Mouse (Mus musculus) embryonic facial prominence, embryonic 10.5 days (tissue): ENCODE data around the gene Asxl2. TPM values are rescaled to one million over a fixed set of nuclear protein-coding genes. Genes with fewer than 3 reads are reported as not detected.
"Not testable (repeated sequence)": the region's sequence is repeated elsewhere in the genome, so short reads cannot be mapped to it uniquely, and the experiment has no call there.

Experiments used
- DNase-seq: peaks from one replicate; pipeline ENCODE4 v3.0.0-alpha.2; 2017; ENCODE audit warnings: low spot score
- H3K27ac ChIP-seq: fragments of 300-500 bp; sonication (generic); replicated peaks from 2 replicates; pipeline ENCODE4 v1.5.1; 2016; ENCODE audit warnings: mild to moderate bottlenecking
- H3K27me3 ChIP-seq: fragments of 300-500 bp; sonication (generic); replicated peaks from 2 replicates; pipeline ENCODE4 v1.6.1; 2016; ENCODE audit warnings: low read depth, mild to moderate bottlenecking; ENCODE audit not compliant: poor library complexity, severe bottlenecking
- H3K36me3 ChIP-seq: fragments of 300-500 bp; sonication (generic); replicated peaks from 2 replicates; pipeline ENCODE4 v1.6.1; 2016; ENCODE audit warnings: mild to moderate bottlenecking, moderate library complexity
- H3K4me1 ChIP-seq: fragments of 300-500 bp; sonication (generic); 2 replicates; pipeline ENCODE4 v1.6.1; 2016
- H3K4me3 ChIP-seq: fragments of 300-500 bp; sonication (generic); 2 replicates; pipeline ENCODE4 v1.5.1; 2016; ENCODE audit warnings: mild to moderate bottlenecking, moderate library complexity
- H3K9me3 ChIP-seq: fragments of 300-500 bp; sonication (generic); 2 replicates; pipeline ENCODE4 v1.6.1; 2016; ENCODE audit warnings: mild to moderate bottlenecking
- WGBS: fragments of 180-500 bp; shearing (Covaris S2); methylation state at CpG from one replicate; pipeline ENCODE4 v1.1.7; 2016; 5-methylcytosine and 5-hydroxymethylcytosine counted together
- polyA plus RNA-seq: library from polyadenylated mRNA; unstranded; fragments of >200 nt; fragmentation: Nextera tagmentation; extraction: Ambion mirVana; gene quantifications from 2 replicates; pipeline ENCODE4 v1.2.1, GENCODE M21; 2016

Asxl2 gene
- polyA plus RNA-seq, 1 experiment from 2014 or later: 17.9 TPM

GRCm38 (mm10) chr12:3430443-3430753, 3.7 kb downstream of the Asxl2 start:
- Histone ChIP-seq H3K4me1 (peaks cover 9% of the 10 kb centered on the region), H3K4me3 (no peak overlapping the region), H3K36me3 (peaks cover 25% of the 10 kb centered on the region), H3K27ac (no peak overlapping the region), H3K27me3 (no peaks in the 10 kb centered on the region), H3K9me3 (no peaks in the 10 kb centered on the region)
- no peak for DNase-seq

GRCm38 (mm10) chr12:3430985-3431384, 4.3 kb downstream of the Asxl2 start:
- no peak overlapping the region for H3K27ac ChIP-seq
- peaks cover 5% of the 10 kb centered on the region; the same call in 1 of the 2 replicates for H3K4me1 ChIP-seq
- DNase-seq: no peak
- no peaks in the 10 kb centered on the region for H3K27me3 ChIP-seq
- H3K9me3 ChIP-seq: no peaks in the 10 kb centered on the region
- peaks cover 25% of the 10 kb centered on the region for H3K36me3 ChIP-seq
- H3K4me3 ChIP-seq: no peak overlapping the region

- H3K9me3 ChIP-seq: no peaks in the 10 kb centered on the region
- H3K36me3 ChIP-seq: peaks cover 36% of the 10 kb centered on the region
- WGBS: 79% methylated on average over 1 of the region's 1 CpGs
- H3K27me3 ChIP-seq: no peaks in the 10 kb centered on the region
- H3K27ac ChIP-seq: no peak overlapping the region
- H3K4me1 ChIP-seq: no peaks in the 10 kb centered on the region
- no peak overlapping the region for H3K4me3 ChIP-seq
- DNase-seq: no peak
Measured at GRCm38 (mm10) chr12:3433736-3434135, 7.1 kb downstream of the Asxl2 start.

- Histone ChIP-seq H3K4me1 (no peaks in the 10 kb centered on the region), H3K4me3 (no peak overlapping the region), H3K27me3 (no peaks in the 10 kb centered on the region), H3K27ac (no peak overlapping the region), H3K36me3 (peaks cover 36% of the 10 kb centered on the region), H3K9me3 (no peaks in the 10 kb centered on the region)
- no peak for DNase-seq
- WGBS: 90% methylated on average over 5 of the region's 5 CpGs
Measured at GRCm38 (mm10) chr12:3436446-3436845, 9.8 kb downstream of the Asxl2 start.

- 92% methylated on average over 1 of the region's 1 CpGs for WGBS
- Histone ChIP-seq H3K4me1 (no peaks in the 10 kb centered on the region), H3K27ac (no peak overlapping the region), H3K9me3 (no peaks in the 10 kb centered on the region), H3K36me3 (peaks cover 32% of the 10 kb centered on the region), H3K4me3 (no peak overlapping the region), H3K27me3 (no peaks in the 10 kb centered on the region)
- DNase-seq: no peak
Measured at GRCm38 (mm10) chr12:3437815-3438214, 11.2 kb downstream of the Asxl2 start.

- H3K4me3 ChIP-seq: no peak overlapping the region
- H3K27me3 ChIP-seq: no peaks in the 10 kb centered on the region
- no peaks in the 10 kb centered on the region for H3K4me1 ChIP-seq
- H3K36me3 ChIP-seq: peaks cover 31% of the 10 kb centered on the region
- no peak for DNase-seq
- WGBS: 91% methylated on average over 2 of the region's 2 CpGs
- H3K27ac ChIP-seq: no peak overlapping the region
- H3K9me3 ChIP-seq: no peaks in the 10 kb centered on the region
Measured at GRCm38 (mm10) chr12:3440916-3441315, 14.3 kb downstream of the Asxl2 start.

- Histone ChIP-seq H3K9me3 (no peaks in the 10 kb centered on the region), H3K27ac (no peak overlapping the region), H3K4me3 (no peak overlapping the region), H3K27me3 (no peaks in the 10 kb centered on the region), H3K36me3 (peaks cover 31% of the 10 kb centered on the region), H3K4me1 (no peaks in the 10 kb centered on the region)
- 90% methylated on average over 5 of the region's 5 CpGs for WGBS
- no peak for DNase-seq
Measured at GRCm38 (mm10) chr12:3441361-3441760, 14.7 kb downstream of the Asxl2 start.

- DNase-seq: no peak
- Histone ChIP-seq H3K27ac (no peak overlapping the region), H3K36me3 (peaks cover 54% of the 10 kb centered on the region), H3K9me3 (no peaks in the 10 kb centered on the region), H3K4me3 (no peak overlapping the region), H3K27me3 (no peaks in the 10 kb centered on the region), H3K4me1 (no peaks in the 10 kb centered on the region)
- 93% methylated on average over 3 of the region's 3 CpGs for WGBS
Measured at GRCm38 (mm10) chr12:3453554-3453953, 26.9 kb downstream of the Asxl2 start.

- WGBS: 91% methylated on average over 3 of the region's 3 CpGs
- H3K27ac ChIP-seq: no peak overlapping the region
- peaks cover 59% of the 10 kb centered on the region for H3K36me3 ChIP-seq
- DNase-seq: no peak
- H3K9me3 ChIP-seq: no peaks in the 10 kb centered on the region
- no peaks in the 10 kb centered on the region for H3K27me3 ChIP-seq
- no peak overlapping the region for H3K4me3 ChIP-seq
- H3K4me1 ChIP-seq: no peaks in the 10 kb centered on the region
Measured at GRCm38 (mm10) chr12:3463087-3463486, 36.4 kb downstream of the Asxl2 start.

GRCm38 (mm10) chr12:3499662-3500061, 73.0 kb downstream of the Asxl2 start:
- H3K36me3 ChIP-seq: peaks cover 82% of the 10 kb centered on the region
- WGBS: 93% methylated on average over 4 of the region's 4 CpGs

GRCm38 (mm10) chr12:3500071-3500470, 73.4 kb downstream of the Asxl2 start:
- Histone ChIP-seq H3K4me1 (no peaks in the 10 kb centered on the region), H3K27me3 (no peaks in the 10 kb centered on the region), H3K27ac (no peak overlapping the region), H3K4me3 (no peak overlapping the region), H3K9me3 (no peaks in the 10 kb centered on the region), H3K36me3 (peaks cover 78% of the 10 kb centered on the region)
- DNase-seq: no peak
- 89% methylated on average over 6 of the region's 6 CpGs for WGBS

More at GRCm38 (mm10) chr12:3499662-3500061, 73.0 kb downstream of the Asxl2 start:
- no peaks in the 10 kb centered on the region for H3K9me3 ChIP-seq
- no peak overlapping the region for H3K4me3 ChIP-seq
- no peaks in the 10 kb centered on the region for H3K4me1 ChIP-seq
- no peaks in the 10 kb centered on the region for H3K27me3 ChIP-seq
- DNase-seq: no peak
- no peak overlapping the region for H3K27ac ChIP-seq

GRCm38 (mm10) chr12:3518665-3519297, 92.1 kb downstream of the Asxl2 start:
- no peaks in the 10 kb centered on the region for H3K9me3 ChIP-seq
- no peak overlapping the region for H3K27ac ChIP-seq
- H3K36me3 ChIP-seq: no peaks in the 10 kb centered on the region
- 61% methylated on average over 4 of the region's 4 CpGs for WGBS
- no peak overlapping the region for H3K4me3 ChIP-seq
- H3K27me3 ChIP-seq: no peaks in the 10 kb centered on the region
- H3K4me1 ChIP-seq: peaks cover 4% of the 10 kb centered on the region; the same call in 1 of the 2 replicates
- DNase-seq: no peak

- not testable (repeated sequence) for H3K36me3 ChIP-seq, H3K9me3 ChIP-seq, H3K27ac ChIP-seq, H3K4me3 ChIP-seq, H3K4me1 ChIP-seq, H3K27me3 ChIP-seq, DNase-seq
- WGBS: 90% methylated on average over 8 of the region's 8 CpGs
Measured at GRCm38 (mm10) chr12:3521806-3522205, 95.1 kb downstream of the Asxl2 start.

- DNase-seq: no peak
- Histone ChIP-seq H3K9me3 (0 out of 2 replicates have a peak, but pooled peaks cover 3% of the 10 kb centered on the region), H3K4me3 (no peak overlapping the region), H3K27me3 (no peaks in the 10 kb centered on the region), H3K4me1 (no peaks in the 10 kb centered on the region), H3K36me3 (no peaks in the 10 kb centered on the region), H3K27ac (no peak overlapping the region)
- 92% methylated on average over 5 of the region's 5 CpGs for WGBS
Measured at GRCm38 (mm10) chr12:3525536-3525935, 98.9 kb downstream of the Asxl2 start.
